ENCODE assay signal across 14 mouse cellular contexts in the genomic region with DNA sequence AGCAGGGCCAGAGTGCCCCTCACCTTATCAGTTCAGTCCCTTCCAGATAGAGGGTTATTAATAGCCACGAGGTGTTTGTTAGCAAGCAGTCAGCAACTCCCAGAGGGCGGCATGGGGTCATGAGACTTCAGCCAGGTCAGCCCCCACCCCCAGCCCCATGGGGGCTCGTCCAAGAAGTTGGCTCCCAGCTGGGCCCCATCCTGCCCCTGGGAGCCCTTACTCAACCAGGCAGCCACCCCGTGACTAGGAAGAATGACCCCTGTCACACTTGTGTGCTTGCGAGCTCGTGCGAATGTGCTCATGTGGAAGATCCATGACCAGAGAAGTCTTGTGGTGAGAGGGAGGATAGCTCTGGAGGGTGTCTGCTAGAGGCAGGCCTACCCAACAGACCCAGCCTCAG. TPM values are rescaled to one million over a fixed set of nuclear protein-coding genes. Genes with fewer than 3 reads are reported as not detected.
DNase-seq lines count a peak whose midpoint lies in the region; ATAC-seq and TF ChIP-seq lines count a peak whose summit lies in the region.
"Had no signal": no experiment of that assay in that cellular context is flagged by ENCODE, and none has a peak within 500 bp of the region (broad histone marks: within the 10 kb centered on the region; RNA-seq: fewer than 3 reads in every experiment).

No protein-coding gene starts in this region.

- H3K27ac ChIP-seq in kidney, postnatal 0 days = no peak overlapping the region
- no peak overlapping the region for H3K27ac ChIP-seq in kidney, embryonic 15.5 days
- peak overlapping the region; percentile 43 for H3K27ac ChIP-seq in heart, embryonic 15.5 days
- H3K27ac ChIP-seq in liver, embryonic 16.5 days (ENCODE audit: low read length) = no peak overlapping the region
- H3K27ac ChIP-seq: forebrain, embryonic 15.5 days; limb, embryonic 13.5 days; neural tube, embryonic 15.5 days had no signal

- DNase-seq in kidney, postnatal 0 days (ENCODE audit: low spot score) = no peak
- peak; percentile 46 for DNase-seq in heart, adult 8-10 months (ENCODE audit: low spot score)
- no peak for DNase-seq in right cerebral cortex, postnatal 25 days
- DNase-seq in gastrocnemius, postnatal 36 days = no peak
- DNase-seq: gastrocnemius, postnatal 14 days; spleen, adult 18-20 months; thymus, postnatal 25 days had no signal

- intact Hi-C loops in gastrocnemius, postnatal 36 days (cut with DNase I) = no loop called here

- no peaks in the 10 kb centered on the region for H3K9me3 ChIP-seq in kidney, postnatal 0 days (replicated peaks; ENCODE audit: low read length)
- H3K9me3 ChIP-seq in kidney, embryonic 15.5 days (replicated peaks) = no peaks in the 10 kb centered on the region
- H3K9me3 ChIP-seq in heart, embryonic 15.5 days (replicated peaks) = no peaks in the 10 kb centered on the region
- H3K9me3 ChIP-seq in liver, embryonic 16.5 days (replicated peaks; ENCODE audit: control insufficient read depth, low read length) = no peaks in the 10 kb centered on the region
- H3K9me3 ChIP-seq: forebrain, embryonic 15.5 days; limb, embryonic 13.5 days; neural tube, embryonic 15.5 days had no signal

- no peak for TF ChIP-seq CTCF in kidney, postnatal 0 days (IDR thresholded peaks at IDR 0.05; ENCODE audit: low read depth)

- 0 out of 2 replicates have a peak, but pooled peaks cover under 1% of the 10 kb centered on the region for H3K4me1 ChIP-seq in kidney, postnatal 0 days (replicated peaks; ENCODE audit: insufficient read depth, low read length)
- peaks cover 12% of the 10 kb centered on the region for H3K4me1 ChIP-seq in kidney, embryonic 15.5 days
- H3K4me1 ChIP-seq in heart, embryonic 15.5 days (replicated peaks) = peaks cover 13% of the 10 kb centered on the region
- H3K4me1 ChIP-seq in liver, embryonic 16.5 days (ENCODE audit: control insufficient read depth, low read depth, low read length) = peaks cover 3% of the 10 kb centered on the region
- H3K4me1 ChIP-seq: forebrain, embryonic 15.5 days; limb, embryonic 13.5 days; neural tube, embryonic 15.5 days had no signal

- H3K27me3 ChIP-seq in kidney, postnatal 0 days (ENCODE audit: insufficient read depth, low read length) = no peaks in the 10 kb centered on the region
- H3K27me3 ChIP-seq in kidney, embryonic 15.5 days = no peaks in the 10 kb centered on the region
- H3K27me3 ChIP-seq in heart, embryonic 15.5 days = no peaks in the 10 kb centered on the region
- no peaks in the 10 kb centered on the region for H3K27me3 ChIP-seq in liver, embryonic 16.5 days (ENCODE audit: control insufficient read depth, insufficient read depth, low read depth, low read length)
- H3K27me3 ChIP-seq: forebrain, embryonic 15.5 days; limb, embryonic 13.5 days; neural tube, embryonic 15.5 days had no signal

- peak; percentile 54 for ATAC-seq in kidney, postnatal 0 days (replicated peaks; ENCODE audit: low FRiP score, low read depth)
- ATAC-seq in kidney, embryonic 15.5 days (replicated peaks; ENCODE audit: low FRiP score) = no peak; the same call in 1 of the 2 replicates
- peak; percentile 68; the same call in 1 of the 2 replicates for ATAC-seq in heart, embryonic 15.5 days (replicated peaks; ENCODE audit: insufficient number of reproducible peaks, insufficient read depth, low FRiP score, low read depth)
- peak; percentile 25; the same call in 1 of the 2 replicates for ATAC-seq in liver, embryonic 16.5 days (ENCODE audit: low read depth)
- ATAC-seq: forebrain, embryonic 15.5 days; hindbrain, embryonic 16.5 days had no signal

- H3K4me2 ChIP-seq in kidney, postnatal 0 days (ENCODE audit: low read length) = no peak overlapping the region
- no peak overlapping the region for H3K4me2 ChIP-seq in kidney, embryonic 15.5 days
- no peak overlapping the region for H3K4me2 ChIP-seq in heart, embryonic 15.5 days
- H3K4me2 ChIP-seq in liver, embryonic 16.5 days (ENCODE audit: low read depth, low read length) = no peak overlapping the region
- H3K4me2 ChIP-seq: forebrain, embryonic 15.5 days; limb, embryonic 13.5 days; neural tube, embryonic 15.5 days had no signal

- no peaks in the 10 kb centered on the region for H3K36me3 ChIP-seq in kidney, postnatal 0 days (ENCODE audit: insufficient read depth, low read length)
- no peaks in the 10 kb centered on the region for H3K36me3 ChIP-seq in kidney, embryonic 15.5 days
- no peaks in the 10 kb centered on the region for H3K36me3 ChIP-seq in heart, embryonic 15.5 days
- no peaks in the 10 kb centered on the region for H3K36me3 ChIP-seq in liver, embryonic 16.5 days (ENCODE audit: control insufficient read depth, insufficient read depth)
- H3K36me3 ChIP-seq: forebrain, embryonic 15.5 days; limb, embryonic 13.5 days; neural tube, embryonic 15.5 days had no signal

- no peak overlapping the region for H3K9ac ChIP-seq in kidney, postnatal 0 days (ENCODE audit: low read depth, low read length)
- H3K9ac ChIP-seq in kidney, embryonic 15.5 days = no peak overlapping the region
- no peak overlapping the region for H3K9ac ChIP-seq in heart, embryonic 15.5 days
- no peak overlapping the region for H3K9ac ChIP-seq in liver, embryonic 16.5 days (ENCODE audit: low read depth, low read length)
- H3K9ac ChIP-seq: forebrain, embryonic 15.5 days; limb, embryonic 13.5 days; neural tube, embryonic 15.5 days had no signal

- 41% methylated on average over 7 of the region's 7 CpGs for WGBS in kidney, postnatal 0 days
- 34% methylated on average over 7 of the region's 7 CpGs for WGBS in kidney, embryonic 15.5 days
- 37% methylated on average over 7 of the region's 7 CpGs for WGBS in heart, embryonic 15.5 days
- 38% methylated on average over 7 of the region's 7 CpGs for WGBS in liver, embryonic 16.5 days (ENCODE audit: insufficient replicate concordance)

- no peak overlapping the region for H3K4me3 ChIP-seq in kidney, postnatal 0 days (replicated peaks; ENCODE audit: low read depth, low read length)
- no peak overlapping the region for H3K4me3 ChIP-seq in kidney, embryonic 15.5 days (replicated peaks)
- no peak overlapping the region for H3K4me3 ChIP-seq in heart, embryonic 15.5 days
- no peak overlapping the region for H3K4me3 ChIP-seq in liver, embryonic 16.5 days (ENCODE audit: low read depth, low read length)
- H3K4me3 ChIP-seq: forebrain, embryonic 15.5 days; limb, embryonic 13.5 days; neural tube, embryonic 15.5 days had no signal

RNA-seq across cellular contexts. Expression of gene Vegfa, which starts 23.0 kb away (rescaled TPM):
- polyA plus RNA-seq in kidney, postnatal 0 days (2015; fragmentation: Nextera tagmentation; extraction: Ambion mirVana) = 6.3 TPM in 2 replicates
- 5.9 and 6.6 TPM in 2 replicates for polyA plus RNA-seq in kidney, embryonic 15.5 days (2015; fragmentation: Nextera tagmentation; extraction: Ambion mirVana)
- total RNA-seq in heart, adult 8-10 months (2022) = 100 to 1,000 TPM; 195 to 267 (median 235) TPM
- polyA plus RNA-seq in heart, embryonic 15.5 days (2015; fragmentation: Nextera tagmentation; extraction: Ambion mirVana) = 6.0 and 7.4 TPM in 2 replicates
- 1.1 and 1.2 TPM in 2 replicates for polyA plus RNA-seq in liver, embryonic 16.5 days (2015; fragmentation: Nextera tagmentation; extraction: Ambion mirVana)
- total RNA-seq in gastrocnemius, postnatal 36 days (2021) = 100 to 1,000 TPM; 137 to 152 TPM
